Mouse (Mus musculus) liver, adult 2 months (tissue): ENCODE results near the gene St8sia6.

Experiments used
- CTCF ChIP-seq: fragments of 200-500 bp; IDR thresholded peaks from 2 replicates; pipeline ENCODE4 v1.5.1; 2011; ENCODE audit warnings: low read depth, low read length, control low read depth
- POLR2A ChIP-seq: fragments of 200-500 bp; IDR thresholded peaks from 2 replicates; pipeline ENCODE4 v1.6.1; 2011; ENCODE audit warnings: low read length, control low read depth; ENCODE audit not compliant: insufficient read depth; ENCODE audit errors: extremely low read depth

GRCm38 (mm10) chr2:13786577-13787168, 7.2 kb downstream of the St8sia6 start:
- TF ChIP-seq CTCF (no peak), POLR2A (no peak)
